Mouse (Mus musculus) neutrophil, adult 59 days (primary cell): ENCODE measurements around the gene Nsd1. TPM values are rescaled to one million over a fixed set of nuclear protein-coding genes. Genes with fewer than 3 reads are reported as not detected.

Experiments used
- total RNA-seq, 2 experiments: library from RNA; stranded (reverse); gene quantifications; 1 replicate in 1 of 2; 2 replicates in 1 of 2; pipeline ENCODE4 v1.2.4; 2023

Gene Nsd1
- total RNA-seq = 100 to 1,000 TPM in 1 of 2 experiments, 10 to 100 TPM in 1; 99.7 to 103 TPM

DNA sequence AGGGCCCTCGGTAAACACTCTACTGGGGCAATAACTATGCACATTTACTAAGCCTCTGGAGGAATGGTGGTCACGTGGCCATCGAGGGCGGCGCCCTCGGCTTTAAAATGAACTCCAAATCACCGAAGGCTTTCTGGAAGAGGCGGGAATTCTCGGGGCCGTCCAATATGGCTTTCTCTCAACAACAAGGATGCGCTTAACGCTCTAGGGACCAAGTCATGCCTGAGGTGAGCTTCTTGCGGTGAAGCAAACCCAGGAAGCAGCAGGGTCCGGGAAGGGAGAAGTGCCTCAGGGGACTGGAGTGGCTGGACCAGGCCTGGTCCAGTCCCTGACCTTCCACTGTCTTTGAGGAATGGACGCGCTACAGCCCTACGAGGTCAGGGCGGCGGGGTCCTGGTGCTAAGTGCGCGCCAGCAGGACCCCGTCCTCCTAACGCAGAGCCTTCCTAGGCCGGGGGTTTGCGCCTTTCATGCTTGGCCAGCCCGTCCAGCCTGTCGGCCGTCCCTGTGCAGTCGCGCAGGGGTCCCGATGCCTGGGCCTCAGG is at the start of gene Nsd1:
Gene Nsd1, plus strand, starts transcription at position 134 of the 544 bp plus-strand sequence.

GRCm38 (mm10) chr13:55319931-55320533 is 110.5 kb downstream of the Nsd1 start, which contains the start of gene Prelid1:
TSS of gene Prelid1 (plus strand) at chr13:55320500.

GRCm38 (mm10) chr13:55321434-55322129 is 112.0 kb downstream of the Nsd1 start, which contains the start of gene Rab24:
TSS of gene Rab24 (minus strand) at chr13:55321946.

DNA sequence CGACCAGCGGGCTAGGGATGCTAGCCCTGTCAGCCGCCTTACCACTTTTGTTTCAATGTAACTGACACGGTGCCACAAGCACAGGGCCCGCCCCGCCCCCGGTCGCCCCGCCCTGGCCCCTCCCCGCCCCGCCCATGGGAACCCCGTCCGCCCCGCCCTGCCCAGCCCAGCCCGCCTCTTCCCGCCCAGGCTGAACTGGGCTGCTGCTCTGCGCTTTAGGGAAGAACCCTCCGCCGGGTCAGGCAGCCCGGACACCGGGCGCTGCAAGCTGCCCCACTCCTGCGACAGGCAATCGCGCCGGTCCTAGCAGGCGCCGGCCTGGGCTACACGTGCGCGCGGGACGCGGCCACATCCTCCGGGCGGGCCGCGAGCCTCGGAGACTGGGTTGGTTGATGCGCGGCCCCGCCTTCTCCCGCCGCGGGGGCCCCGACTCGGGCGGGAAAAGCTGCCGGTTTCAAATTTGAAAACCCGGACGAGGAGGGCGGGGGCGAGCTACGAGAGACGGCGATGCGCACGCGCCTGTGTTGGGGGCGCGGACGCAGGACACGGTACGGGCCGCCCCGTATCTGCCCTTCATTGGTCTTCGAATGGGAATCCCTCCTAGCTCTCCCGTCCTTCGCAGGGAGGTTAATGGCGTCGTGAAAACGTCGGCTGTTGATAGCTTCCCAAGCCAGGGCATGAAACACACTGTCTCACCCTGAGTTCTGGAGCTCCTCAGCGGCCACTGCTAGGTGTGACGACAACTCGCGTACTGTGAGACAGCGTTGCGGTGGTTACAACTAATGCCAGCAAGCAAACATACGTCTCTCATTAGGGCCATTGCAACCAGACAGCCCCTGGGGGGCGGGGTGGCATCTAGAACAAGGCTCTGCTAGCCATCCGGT is 120.3 kb downstream of the Nsd1 start, which contains the start of gene Mxd3:
Gene Mxd3, minus strand, starts transcription at position 141 of the 884 bp plus-strand sequence.

GRCm38 (mm10) chr13:55362453-55363060 is 153.0 kb downstream of the Nsd1 start, which contains the start of gene Lman2:
TSS of gene Lman2 (minus strand) at chr13:55362783.

Other genes with a start within 250 kb of the Nsd1 start
- 100 to 1,000 TPM; 382 to 434 TPM for gene Hk3, start 188.4 kb upstream of the Nsd1 start, total RNA-seq
- gene Uimc1, start 109.5 kb upstream of the Nsd1 start, total RNA-seq = 10 to 100 TPM; 36.0 to 41.3 TPM
- 1 to 10 TPM; 9.1 to 9.8 TPM for gene Zfp346, start 104.5 kb upstream of the Nsd1 start, total RNA-seq
- not detected for gene Gm17617, start 76.2 kb upstream of the Nsd1 start, total RNA-seq
- not detected for gene Fgfr4, start 57.1 kb upstream of the Nsd1 start, total RNA-seq
- gene Prelid1, start 110.7 kb downstream of the Nsd1 start, total RNA-seq = 100 to 1,000 TPM; 196 to 208 TPM
- gene Rab24, start 112.2 kb downstream of the Nsd1 start, total RNA-seq = 10 to 100 TPM; 73.9 to 75.8 TPM
- 10 to 100 TPM; 15.2 to 16.0 TPM for gene Mxd3, start 120.0 kb downstream of the Nsd1 start, total RNA-seq
- 10 to 100 TPM; 77.1 to 89.8 TPM for gene Lman2, start 153.0 kb downstream of the Nsd1 start, total RNA-seq
- 100 to 1,000 TPM; 106 to 113 TPM for gene Rgs14, start 159.9 kb downstream of the Nsd1 start, total RNA-seq
- not detected for gene Slc34a1, start 188.4 kb downstream of the Nsd1 start, total RNA-seq
- not detected for gene Pfn3, start 205.4 kb downstream of the Nsd1 start, total RNA-seq
- gene F12, start 217.0 kb downstream of the Nsd1 start, total RNA-seq = 1 to 10 TPM; 2.2 TPM
- 100 to 1,000 TPM; 211 to 221 TPM for gene Grk6, start 235.3 kb downstream of the Nsd1 start, total RNA-seq